ENCODE assay signal across 8 mouse cellular contexts in the genomic region with DNA sequence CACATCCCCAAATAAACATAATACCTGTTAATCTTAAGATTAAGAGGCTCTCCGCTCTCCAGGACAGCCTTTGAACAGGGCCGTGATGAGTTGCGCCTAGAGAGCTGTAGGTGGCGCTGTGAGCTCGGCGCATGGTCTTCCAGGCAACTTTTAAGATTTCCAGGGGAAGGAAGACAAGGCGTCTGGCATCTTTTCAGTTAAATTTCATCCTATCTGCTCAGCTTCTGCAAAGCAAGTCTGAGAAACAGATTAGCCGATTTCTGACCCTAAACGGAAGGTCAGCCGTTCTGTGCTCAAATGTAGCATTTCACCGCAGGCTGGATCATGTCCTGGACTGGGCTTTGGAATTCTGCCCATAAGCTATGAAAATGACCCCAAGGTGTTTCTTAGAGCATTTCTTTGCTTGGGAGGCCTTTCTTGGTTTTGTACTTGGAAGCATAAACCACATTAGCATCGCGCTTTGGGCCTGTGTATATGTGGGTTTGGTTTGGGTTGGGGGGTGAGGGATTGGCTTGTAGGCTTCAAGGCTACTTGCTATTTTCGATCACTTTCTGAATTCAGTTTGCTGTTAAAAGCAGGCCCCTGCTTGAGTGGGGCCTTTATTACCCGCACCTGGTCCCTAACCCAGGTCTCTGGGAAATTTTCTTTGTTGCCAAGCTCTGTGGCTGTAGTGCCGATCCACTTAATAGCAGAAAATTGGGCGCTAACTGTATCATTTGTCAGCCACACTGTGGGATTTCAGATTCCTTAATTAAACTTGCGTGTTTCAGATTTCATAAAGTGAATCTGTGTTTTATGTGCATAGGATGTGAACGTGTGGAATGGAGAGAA.
A peak's percentile ranks its signal among the peaks of the same experiment; 100 is the strongest.
DNase-seq lines count a peak whose midpoint lies in the region; ATAC-seq and TF ChIP-seq lines count a peak whose summit lies in the region.

No protein-coding gene starts in this region.

- 0 out of 2 replicates have a peak, but pooled peaks cover 2% of the 10 kb centered on the region for H3K4me1 ChIP-seq in intestine, postnatal 0 days (replicated peaks; ENCODE audit: control insufficient read depth, insufficient read depth, low read length)
- peaks cover 8% of the 10 kb centered on the region for H3K4me1 ChIP-seq in midbrain, embryonic 15.5 days
- no peaks in the 10 kb centered on the region; the same call in 1 of the 2 replicates for H3K4me1 ChIP-seq in testis, adult 2 months (ENCODE audit: control insufficient read depth, insufficient read depth, low read length)

- H3K36me3 ChIP-seq in intestine, postnatal 0 days (ENCODE audit: control insufficient read depth, insufficient read depth), result no peaks in the 10 kb centered on the region
- no peaks in the 10 kb centered on the region for H3K36me3 ChIP-seq in midbrain, embryonic 15.5 days (replicated peaks)
- no peaks in the 10 kb centered on the region for H3K36me3 ChIP-seq in testis, adult 2 months (ENCODE audit: control insufficient read depth, insufficient read depth, low read length)

- intact Hi-C loops in left cerebral cortex, postnatal 36 days (cut with DNase I), result loop anchor here (10.0 kb wide), 1 partner anchor 1269 kb away; no protein-coding TSS in a partner anchor

- no peak for ATAC-seq in intestine, postnatal 0 days
- peak; percentile 87 for ATAC-seq in midbrain, embryonic 15.5 days (replicated peaks)

- DNase-seq in gastrocnemius, postnatal 10 days, result peak; percentile 36
- DNase-seq in gastrocnemius, postnatal 25 days, result no peak
- peak; percentile 68 to 70 for DNase-seq in cerebellum, postnatal 14 days
- DNase-seq in frontal cortex, postnatal 36 days (ENCODE audit: low spot score in 2 of 2), result peak; percentile 42 to 69
- peak; percentile 51 to 52 for DNase-seq in left cerebral cortex, postnatal 36 days (ENCODE audit: low spot score in 2 of 2)

- TF ChIP-seq POLR2A in testis, adult 2 months (IDR thresholded peaks at IDR 0.05; ENCODE audit: control insufficient read depth, low read depth, low read length), result no peak

- H3K27me3 ChIP-seq in intestine, postnatal 0 days (replicated peaks; ENCODE audit: control insufficient read depth, insufficient read depth, low read length), result no peaks in the 10 kb centered on the region
- no peaks in the 10 kb centered on the region for H3K27me3 ChIP-seq in midbrain, embryonic 15.5 days (replicated peaks)
- no peaks in the 10 kb centered on the region for H3K27me3 ChIP-seq in testis, adult 2 months (ENCODE audit: control insufficient read depth, insufficient read depth, low read length)

- WGBS in intestine, postnatal 0 days, result 42% methylated on average over 19 of the region's 19 CpGs
- 27% methylated on average over 19 of the region's 19 CpGs for WGBS in midbrain, embryonic 15.5 days

- H3K4me3 ChIP-seq in intestine, postnatal 0 days (ENCODE audit: low read depth, low read length), result no peak overlapping the region
- H3K4me3 ChIP-seq in midbrain, embryonic 15.5 days, result no peak overlapping the region
- H3K4me3 ChIP-seq in testis, adult 2 months (ENCODE audit: control insufficient read depth, low read depth, low read length), result peak overlapping the region; percentile 37; the same call in 1 of the 2 replicates

- H3K9ac ChIP-seq in intestine, postnatal 0 days (ENCODE audit: low read depth, low read length), result no peak overlapping the region
- no peak overlapping the region for H3K9ac ChIP-seq in midbrain, embryonic 15.5 days

- H3K9me3 ChIP-seq in intestine, postnatal 0 days (ENCODE audit: control insufficient read depth), result no peaks in the 10 kb centered on the region
- no peaks in the 10 kb centered on the region for H3K9me3 ChIP-seq in midbrain, embryonic 15.5 days

- TF ChIP-seq CTCF in intestine, postnatal 0 days (IDR thresholded peaks at IDR 0.05; ENCODE audit: low read depth), result peak; percentile 87
- TF ChIP-seq CTCF in testis, adult 2 months (IDR thresholded peaks at IDR 0.05; ENCODE audit: control insufficient read depth, insufficient read depth, insufficient replicate concordance, low read depth, low read length), result peak; percentile 89; the same call in 1 of the 2 replicates

- peak overlapping the region; percentile 17; the same call in 1 of the 2 replicates for H3K4me2 ChIP-seq in intestine, postnatal 0 days (replicated peaks; ENCODE audit: low read depth)
- H3K4me2 ChIP-seq in midbrain, embryonic 15.5 days, result peak overlapping the region; percentile 31

- H3K27ac ChIP-seq in intestine, postnatal 0 days (ENCODE audit: low read depth, low read length), result no peak overlapping the region
- peak overlapping the region; percentile 12 for H3K27ac ChIP-seq in midbrain, embryonic 15.5 days
- no peak overlapping the region for H3K27ac ChIP-seq in testis, adult 2 months (ENCODE audit: control insufficient read depth, insufficient read depth, low read depth, low read length)
